Comparison of ENCODE assay signal across 9 mouse cellular contexts in the genomic region with DNA sequence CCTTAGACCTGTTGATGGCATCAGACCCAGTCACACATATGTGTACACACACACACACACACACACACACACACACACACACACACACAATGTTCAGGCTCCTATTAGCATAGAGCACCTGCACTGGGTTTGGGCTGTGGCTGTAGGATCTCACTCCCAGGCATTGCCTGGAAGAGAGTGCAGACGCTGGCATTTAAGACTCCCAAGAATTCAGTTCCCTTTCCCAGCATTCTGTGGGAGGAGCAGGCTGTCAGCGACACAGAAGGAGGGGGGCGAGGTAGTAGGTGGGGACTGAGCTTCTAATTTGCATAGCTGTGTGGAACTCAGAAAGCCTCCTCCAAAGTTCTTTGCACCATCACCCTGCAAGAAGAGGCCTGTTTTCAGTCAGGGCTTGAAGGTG.
DNase-seq lines count a peak whose midpoint lies in the region; ATAC-seq and TF ChIP-seq lines count a peak whose summit lies in the region.
"Had no signal": no experiment of that assay in that cellular context is flagged by ENCODE, and none has a peak within 500 bp of the region (broad histone marks: within the 10 kb centered on the region; RNA-seq: fewer than 3 reads in every experiment).

No protein-coding gene starts in this region.

- peaks cover 9% of the 10 kb centered on the region for H3K4me1 ChIP-seq in heart, embryonic 10.5 days
- no peaks in the 10 kb centered on the region for H3K4me1 ChIP-seq in ES-E14 (ENCODE audit: control insufficient read depth in 2 of 2, insufficient read depth in 2 of 2, low read length in 2 of 2, poor library complexity in 1 of 2)
- H3K4me1 ChIP-seq: embryonic facial prominence, embryonic 15.5 days had no signal

- peak; percentile 13 to 25 for DNase-seq in heart, adult 18-20 months
- DNase-seq in heart, embryonic 10.5 days (ENCODE audit: low spot score), result no peak
- peak; percentile 22 for DNase-seq in ES-E14 (ENCODE audit: low read depth, low spot score)
- peak; percentile 26 for DNase-seq in forelimb bud, embryonic 11.5 days (ENCODE audit: low read depth, low spot score)
- DNase-seq in left cerebral cortex, adult 9 months (ENCODE audit: low spot score in 2 of 2), result peak; percentile 54 to 76
- DNase-seq in right cerebral cortex, postnatal 4 days, result peak; percentile 11
- no peak for DNase-seq in cerebellum, postnatal 10 days

- H3K9me3 ChIP-seq in heart, embryonic 10.5 days, result no peaks in the 10 kb centered on the region
- H3K9me3 ChIP-seq in ES-E14 (ENCODE audit: control insufficient read depth, insufficient read depth, low read depth, low read length), result no peaks in the 10 kb centered on the region
- H3K9me3 ChIP-seq: embryonic facial prominence, embryonic 15.5 days had no signal

- in situ Hi-C loops in ES-E14 (cut with MboI; ENCODE audit: low sequenced_read_pairs in 2 of 2, unreplicated experiment in 2 of 2), result no loop called here

- ATAC-seq in megakaryocyte, adult 5-6 weeks (ENCODE audit: poor library complexity, severe bottlenecking), result no peak

- no peak overlapping the region for H3K9ac ChIP-seq in ES-E14 (ENCODE audit: insufficient read depth, low read depth, low read length, poor library complexity, severe bottlenecking)
- H3K9ac ChIP-seq: embryonic facial prominence, embryonic 15.5 days had no signal

- H3K4me3 ChIP-seq in heart, embryonic 10.5 days, result no peak overlapping the region
- no peak overlapping the region for H3K4me3 ChIP-seq in ES-E14 (ENCODE audit: insufficient read depth in 1 of 2, low read depth in 1 of 2, low read length in 2 of 2, poor library complexity in 1 of 2, severe bottlenecking in 1 of 2)
- H3K4me3 ChIP-seq: embryonic facial prominence, embryonic 15.5 days had no signal

- H3K27me3 ChIP-seq in heart, embryonic 10.5 days (ENCODE audit: insufficient read depth, poor library complexity, severe bottlenecking), result no peaks in the 10 kb centered on the region
- H3K27me3 ChIP-seq: embryonic facial prominence, embryonic 15.5 days had no signal

- 0% methylated on average over 3 of the region's 3 CpGs for WGBS in heart, embryonic 10.5 days

- H3K36me3 ChIP-seq in heart, embryonic 10.5 days, result no peaks in the 10 kb centered on the region
- H3K36me3 ChIP-seq in ES-E14 (ENCODE audit: control insufficient read depth, insufficient read depth, low read length, poor library complexity, severe bottlenecking), result no peaks in the 10 kb centered on the region
- H3K36me3 ChIP-seq: embryonic facial prominence, embryonic 15.5 days had no signal

- no peak overlapping the region for H3K27ac ChIP-seq in heart, embryonic 10.5 days
- H3K27ac ChIP-seq in ES-E14 (ENCODE audit: insufficient read depth, low read depth, low read length, poor library complexity, severe bottlenecking), result no peak overlapping the region
- H3K27ac ChIP-seq: embryonic facial prominence, embryonic 15.5 days had no signal

TF ChIP-seq in ES-E14, 5 proteins besides CTCF, POLR2A, EP300 and RAD21:
- TF ChIP-seq HCFC1 (IDR thresholded peaks at IDR 0.05; ENCODE audit: borderline replicate concordance, insufficient read depth, low read length), result no peak

Comparison
In these comparisons a context has a peak if more than half of its experiments do, and no peak if none do; other contexts are left out.
1. DNase-seq: peak in heart, adult 18-20 months (2 of 2), ES-E14 (single experiment), forelimb bud, embryonic 11.5 days (single experiment), left cerebral cortex, adult 9 months (2 of 2) and right cerebral cortex, postnatal 4 days (single experiment); none in heart, embryonic 10.5 days (single experiment) and cerebellum, postnatal 10 days (0 of 2).